30 mouse cellular contexts compared by ENCODE assay signal in the genomic region with DNA sequence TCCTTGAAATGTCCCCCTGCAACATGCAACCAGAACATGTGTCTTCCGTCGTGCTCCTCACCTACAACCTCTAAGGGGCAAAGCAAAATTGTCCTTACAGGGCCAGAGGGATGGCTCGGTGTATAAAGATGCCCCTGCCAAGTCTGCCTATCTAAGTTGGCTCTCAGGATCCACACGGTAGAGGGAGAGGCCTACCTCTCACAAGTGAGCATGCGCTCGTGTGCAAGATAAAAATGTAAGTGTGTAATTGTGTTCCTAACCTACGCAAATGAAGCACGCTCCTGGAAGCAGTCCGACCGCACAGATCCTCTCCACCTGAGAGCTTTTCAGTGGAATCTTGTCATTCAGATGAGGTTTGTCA. TPM values are rescaled to one million over a fixed set of nuclear protein-coding genes. Genes with fewer than 3 reads are reported as not detected.
A peak's percentile ranks its signal among the peaks of the same experiment; 100 is the strongest.
DNase-seq lines count a peak whose midpoint lies in the region; ATAC-seq and TF ChIP-seq lines count a peak whose summit lies in the region.
"Had no signal": no experiment of that assay in that cellular context is flagged by ENCODE, and none has a peak within 500 bp of the region (broad histone marks: within the 10 kb centered on the region; RNA-seq: fewer than 3 reads in every experiment).

No protein-coding gene starts in this region.

- no peak overlapping the region for H3K9ac ChIP-seq in lung, embryonic 14.5 days
- H3K9ac ChIP-seq in liver, embryonic 11.5 days (ENCODE audit: low read depth, low read length), result no peak overlapping the region; the same call in 1 of the 2 replicates
- peak overlapping the region; percentile 52 for H3K9ac ChIP-seq in liver, embryonic 16.5 days (ENCODE audit: low read depth, low read length)
- no peak overlapping the region for H3K9ac ChIP-seq in forebrain, postnatal 0 days
- H3K9ac ChIP-seq in hindbrain, embryonic 14.5 days, result no peak overlapping the region
- H3K9ac ChIP-seq: embryonic facial prominence, embryonic 15.5 days; heart, embryonic 15.5 days; hindbrain, embryonic 12.5 days; limb, embryonic 13.5 days; midbrain, embryonic 12.5 days; neural tube, embryonic 13.5 days had no signal

- no peak for ATAC-seq in lung, embryonic 14.5 days (ENCODE audit: insufficient read depth)
- no peak for ATAC-seq in liver, embryonic 11.5 days (replicated peaks; ENCODE audit: low FRiP score)
- ATAC-seq in liver, embryonic 16.5 days (ENCODE audit: low read depth), result no peak
- ATAC-seq in forebrain, postnatal 0 days, result no peak
- no peak for ATAC-seq in hindbrain, embryonic 14.5 days (ENCODE audit: low FRiP score)
- ATAC-seq: forebrain, embryonic 14.5 days had no signal

- H3K36me3 ChIP-seq in lung, embryonic 14.5 days (ENCODE audit: insufficient read depth), result no peaks in the 10 kb centered on the region
- H3K36me3 ChIP-seq in liver, embryonic 11.5 days (ENCODE audit: control insufficient read depth, insufficient read depth, low read length), result no peaks in the 10 kb centered on the region
- H3K36me3 ChIP-seq in liver, embryonic 16.5 days (ENCODE audit: control insufficient read depth, insufficient read depth), result no peaks in the 10 kb centered on the region
- H3K36me3 ChIP-seq in forebrain, postnatal 0 days (ENCODE audit: insufficient read depth), result no peaks in the 10 kb centered on the region
- no peaks in the 10 kb centered on the region for H3K36me3 ChIP-seq in hindbrain, embryonic 14.5 days (replicated peaks; ENCODE audit: control insufficient read depth, insufficient read depth)
- H3K36me3 ChIP-seq: embryonic facial prominence, embryonic 10.5 days; embryonic facial prominence, embryonic 15.5 days; heart, embryonic 15.5 days; hindbrain, embryonic 12.5 days; limb, embryonic 13.5 days; midbrain, embryonic 12.5 days; neural tube, embryonic 13.5 days had no signal

- no peaks in the 10 kb centered on the region for H3K9me3 ChIP-seq in lung, embryonic 14.5 days (ENCODE audit: low read depth, low read length)
- no peaks in the 10 kb centered on the region for H3K9me3 ChIP-seq in liver, embryonic 11.5 days (ENCODE audit: control insufficient read depth, low read length)
- H3K9me3 ChIP-seq in liver, embryonic 16.5 days (replicated peaks; ENCODE audit: control insufficient read depth, low read length), result no peaks in the 10 kb centered on the region
- no peaks in the 10 kb centered on the region for H3K9me3 ChIP-seq in forebrain, postnatal 0 days (ENCODE audit: low read length)
- H3K9me3 ChIP-seq in hindbrain, embryonic 14.5 days (ENCODE audit: control insufficient read depth, low read length), result no peaks in the 10 kb centered on the region
- H3K9me3 ChIP-seq: embryonic facial prominence, embryonic 10.5 days; embryonic facial prominence, embryonic 15.5 days; heart, embryonic 15.5 days; hindbrain, embryonic 12.5 days; limb, embryonic 13.5 days; megakaryocyte, embryonic 14.5 days; midbrain, embryonic 12.5 days; neural tube, embryonic 13.5 days had no signal

- no peak for DNase-seq in lung, embryonic 14.5 days
- no peak for DNase-seq in lung, postnatal 4 days
- DNase-seq in c-Kit-negative CD71-positive TER-119-positive erythroid progenitor cells, embryonic 14.5 days (ENCODE audit: low read depth, low spot score), result peak; percentile 36
- DNase-seq in liver, embryonic 11.5 days (ENCODE audit: low spot score), result no peak
- DNase-seq in forebrain, postnatal 0 days, result no peak
- DNase-seq in hindbrain, embryonic 14.5 days (ENCODE audit: low spot score), result no peak
- DNase-seq: adrenal gland, postnatal 25 days; B cell, adult 2 months; cerebellum, adult 2 months; cerebellum, postnatal 25 days; gastrocnemius, postnatal 36 days; heart, postnatal 36 days; kidney, adult 9 months; kidney, postnatal 14 days; lung, adult 2 months; lung, postnatal 36 days; right cerebral cortex, postnatal 4 days; thymus, postnatal 14 days had no signal

- no peaks in the 10 kb centered on the region for H3K27me3 ChIP-seq in lung, embryonic 14.5 days (ENCODE audit: insufficient read depth, low read length)
- H3K27me3 ChIP-seq in liver, embryonic 11.5 days (replicated peaks; ENCODE audit: control insufficient read depth, insufficient read depth, low read length), result no peaks in the 10 kb centered on the region
- no peaks in the 10 kb centered on the region for H3K27me3 ChIP-seq in liver, embryonic 16.5 days (ENCODE audit: control insufficient read depth, insufficient read depth, low read depth, low read length)
- H3K27me3 ChIP-seq in forebrain, postnatal 0 days (ENCODE audit: insufficient read depth, low read length), result no peaks in the 10 kb centered on the region
- no peaks in the 10 kb centered on the region for H3K27me3 ChIP-seq in hindbrain, embryonic 14.5 days (ENCODE audit: control insufficient read depth, insufficient read depth, low read length)
- H3K27me3 ChIP-seq: embryonic facial prominence, embryonic 15.5 days; heart, embryonic 15.5 days; hindbrain, embryonic 12.5 days; limb, embryonic 13.5 days; midbrain, embryonic 12.5 days; neural tube, embryonic 13.5 days had no signal

- 54% methylated on average over 10 of the region's 10 CpGs for WGBS in lung, embryonic 14.5 days
- 87% methylated on average over 10 of the region's 10 CpGs for WGBS in liver, embryonic 11.5 days
- 72% methylated on average over 10 of the region's 10 CpGs for WGBS in liver, embryonic 16.5 days (ENCODE audit: insufficient replicate concordance)
- whole genome bisulfite sequencing in forebrain, postnatal 0 days, result 92% methylated on average over 10 of the region's 10 CpGs
- WGBS in hindbrain, embryonic 14.5 days, result 90% methylated on average over 10 of the region's 10 CpGs

- peaks cover 27% of the 10 kb centered on the region for H3K4me1 ChIP-seq in lung, embryonic 14.5 days (ENCODE audit: insufficient read depth)
- peaks cover 47% of the 10 kb centered on the region for H3K4me1 ChIP-seq in liver, embryonic 11.5 days (replicated peaks; ENCODE audit: control insufficient read depth, insufficient read depth, low read length)
- peaks cover 74% of the 10 kb centered on the region for H3K4me1 ChIP-seq in liver, embryonic 16.5 days (ENCODE audit: control insufficient read depth, low read depth, low read length)
- H3K4me1 ChIP-seq in forebrain, postnatal 0 days (ENCODE audit: insufficient read depth), result no peaks in the 10 kb centered on the region
- 0 out of 2 replicates have a peak, but pooled peaks cover 4% of the 10 kb centered on the region for H3K4me1 ChIP-seq in hindbrain, embryonic 14.5 days (replicated peaks; ENCODE audit: control insufficient read depth, insufficient read depth, low read length)

- H3K4me2 ChIP-seq in lung, embryonic 14.5 days, result no peak overlapping the region
- H3K4me2 ChIP-seq in liver, embryonic 11.5 days, result no peak overlapping the region
- H3K4me2 ChIP-seq in liver, embryonic 16.5 days (ENCODE audit: low read depth, low read length), result peak overlapping the region; percentile 53
- no peak overlapping the region for H3K4me2 ChIP-seq in forebrain, postnatal 0 days (ENCODE audit: low read depth)
- H3K4me2 ChIP-seq in hindbrain, embryonic 14.5 days (replicated peaks), result no peak overlapping the region
- H3K4me2 ChIP-seq: embryonic facial prominence, embryonic 15.5 days; heart, embryonic 15.5 days; hindbrain, embryonic 12.5 days; limb, embryonic 13.5 days; midbrain, embryonic 12.5 days; neural tube, embryonic 13.5 days had no signal

- TF ChIP-seq CTCF in lung, embryonic 14.5 days (IDR thresholded peaks at IDR 0.05; ENCODE audit: low read depth), result no peak
- no peak for TF ChIP-seq CTCF in forebrain, postnatal 0 days (IDR thresholded peaks at IDR 0.05; ENCODE audit: low read depth)

- peak overlapping the region; percentile 75 for H3K27ac ChIP-seq in lung, embryonic 14.5 days (ENCODE audit: low read depth)
- H3K27ac ChIP-seq in liver, embryonic 11.5 days (ENCODE audit: low read depth, low read length), result peak overlapping the region; percentile 86
- peak overlapping the region; percentile 97 for H3K27ac ChIP-seq in liver, embryonic 16.5 days (ENCODE audit: low read length)
- H3K27ac ChIP-seq in forebrain, postnatal 0 days (ENCODE audit: low read depth, low read length), result no peak overlapping the region
- H3K27ac ChIP-seq in hindbrain, embryonic 14.5 days, result no peak overlapping the region
- H3K27ac ChIP-seq: embryonic facial prominence, embryonic 10.5 days; embryonic facial prominence, embryonic 15.5 days; heart, embryonic 15.5 days; hindbrain, embryonic 12.5 days; left cerebral cortex, adult 2 months; limb, embryonic 13.5 days; midbrain, embryonic 12.5 days; neural tube, embryonic 13.5 days had no signal

- no peak overlapping the region for H3K4me3 ChIP-seq in lung, embryonic 14.5 days (ENCODE audit: low read depth, low read length)
- no peak overlapping the region for H3K4me3 ChIP-seq in liver, embryonic 11.5 days (ENCODE audit: low read depth, low read length)
- H3K4me3 ChIP-seq in liver, embryonic 16.5 days (ENCODE audit: low read depth, low read length), result peak overlapping the region; percentile 20; the same call in 1 of the 2 replicates
- H3K4me3 ChIP-seq in forebrain, postnatal 0 days (ENCODE audit: low read depth, low read length), result no peak overlapping the region
- no peak overlapping the region for H3K4me3 ChIP-seq in hindbrain, embryonic 14.5 days (replicated peaks; ENCODE audit: low read length)
- H3K4me3 ChIP-seq: embryonic facial prominence, embryonic 10.5 days; embryonic facial prominence, embryonic 15.5 days; heart, embryonic 15.5 days; hindbrain, embryonic 12.5 days; left cerebral cortex, adult 2 months; limb, embryonic 13.5 days; megakaryocyte, embryonic 14.5 days; midbrain, embryonic 12.5 days; myocyte; neural tube, embryonic 13.5 days had no signal

RNA-seq across cellular contexts. Expression of a gene that starts 53.9 kb away (rescaled TPM):
- 52.7 and 58.5 TPM in 2 replicates for polyA plus RNA-seq in lung, embryonic 14.5 days (2014; fragmentation: Nextera tagmentation; extraction: Ambion mirVana)
- polyA plus RNA-seq in liver, embryonic 11.5 days (2014; fragmentation: Nextera tagmentation; extraction: Ambion mirVana), result 27.4 and 29.1 TPM in 2 replicates
- polyA plus RNA-seq in liver, embryonic 16.5 days (2015; fragmentation: Nextera tagmentation; extraction: Ambion mirVana), result 42.6 and 44.4 TPM in 2 replicates
- 44.4 and 48.0 TPM in 2 replicates for total RNA-seq in forebrain, postnatal 0 days (2014; rRNA removed)
- polyA plus RNA-seq in forebrain, postnatal 0 days (2015; fragmentation: Nextera tagmentation; extraction: Ambion mirVana), result 60.8 and 68.0 TPM in 2 replicates
- 63.8 and 65.1 TPM in 2 replicates for polyA plus RNA-seq in hindbrain, embryonic 14.5 days (2014; fragmentation: Nextera tagmentation; extraction: Ambion mirVana)

Comparison
In these comparisons a context has a peak if more than half of its experiments do, and no peak if none do; other contexts are left out.
1. H3K27ac ChIP-seq: peak in lung, embryonic 14.5 days (single experiment), liver, embryonic 11.5 days (single experiment) and liver, embryonic 16.5 days (single experiment); none in forebrain, postnatal 0 days (single experiment) and hindbrain, embryonic 14.5 days (single experiment).